Mouse (Mus musculus) CH12.LX (cell line): Measurements from ENCODE around the gene Wee1. TPM values are rescaled to one million over a fixed set of nuclear protein-coding genes. Genes with fewer than 3 reads are reported as not detected.
"Not testable (repeated sequence)": the region's sequence is repeated elsewhere in the genome, so short reads cannot be mapped to it uniquely, and the experiment has no call there.

Experiments used
- DNase-seq: peaks from one replicate; pipeline ENCODE4 v3.0.0-alpha.2; 2013; ENCODE audit errors: extremely low read depth
- H3K27ac ChIP-seq: 2 replicates; pipeline ENCODE4 v1.5.1; 2012; ENCODE audit warnings: low read depth, mild to moderate bottlenecking, control low read depth, moderate library complexity; ENCODE audit not compliant: insufficient read depth
- H3K27me3 ChIP-seq: replicated peaks from 2 replicates; pipeline ENCODE3; 2012; ENCODE audit warnings: inconsistent platforms
- H3K36me3 ChIP-seq, 2 experiments: replicated peaks in 1 of 2; 2 replicates each; pipeline versions ENCODE3 to v1.6.1; 2012; ENCODE audit warnings: inconsistent platforms in 1 of 2, low read length in 1 of 2, mild to moderate bottlenecking in 1 of 2, mixed read lengths in 1 of 2, moderate library complexity in 1 of 2; ENCODE audit not compliant: control insufficient read depth in 1 of 2, insufficient read depth in 1 of 2
- H3K4me1 ChIP-seq, 2 experiments: 2 replicates each; pipeline ENCODE4 v1.6.1; 2012; ENCODE audit warnings: inconsistent platforms in 1 of 2, moderate library complexity in 1 of 2; ENCODE audit not compliant: insufficient read depth in 2 of 2, control insufficient read depth in 1 of 2
- H3K4me2 ChIP-seq: 2 replicates; pipeline ENCODE4 v1.6.1; 2012; ENCODE audit warnings: low read depth, mild to moderate bottlenecking, control low read depth; ENCODE audit not compliant: poor library complexity, insufficient read depth, severe bottlenecking
- H3K4me3 ChIP-seq, 3 experiments: fragments of 150-350 bp in 1 of 3; sonication (generic) in 1 of 3; replicated peaks in 1 of 3; 2 replicates each; pipeline versions ENCODE3 to v1.5.1; 2011 to 2012; ENCODE audit warnings: low read depth in 2 of 3, low read length in 2 of 3, mild to moderate bottlenecking in 2 of 3, moderate library complexity in 2 of 3, control low read depth in 1 of 3, improper control_type of control experiment in 1 of 3, inconsistent platforms in 1 of 3, mixed read lengths in 1 of 3; ENCODE audit not compliant: poor library complexity in 1 of 3
- H3K79me2 ChIP-seq: replicated peaks from 2 replicates; pipeline ENCODE4 v1.6.1; 2012; ENCODE audit warnings: mild to moderate bottlenecking, moderate library complexity; ENCODE audit not compliant: control insufficient read depth, poor library complexity, insufficient read depth, severe bottlenecking; ENCODE audit errors: extremely low read depth
- H3K9ac ChIP-seq: 2 replicates; pipeline ENCODE4 v1.6.1; 2012; ENCODE audit warnings: low read depth, mild to moderate bottlenecking, control low read depth, moderate library complexity; ENCODE audit not compliant: insufficient read depth
- H3K9me3 ChIP-seq: replicated peaks from 2 replicates; pipeline ENCODE3; 2012; ENCODE audit warnings: low read length, inconsistent platforms, mixed read lengths
- CHD2 ChIP-seq: IDR thresholded peaks from 2 replicates; pipeline ENCODE4 v1.6.1; 2011; ENCODE audit warnings: low read length, improper control_type of control experiment
- CTCF ChIP-seq, 2 experiments: IDR thresholded peaks in 1 of 2; conservative IDR thresholded peaks in 1 of 2; 2 replicates each; pipeline ENCODE4 v1.5.1; 2011 to 2012; ENCODE audit warnings: low read depth in 2 of 2, low read length in 2 of 2, improper control_type of control experiment in 1 of 2, inconsistent platforms in 1 of 2, mild to moderate bottlenecking in 1 of 2, moderate library complexity in 1 of 2
- ELF1 ChIP-seq: IDR thresholded peaks from 2 replicates; pipeline ENCODE4 v1.6.1; 2014; ENCODE audit warnings: low read depth, mild to moderate bottlenecking, inconsistent platforms, low read length, improper control_type of control experiment
- ETS1 ChIP-seq: conservative IDR thresholded peaks from 2 replicates; pipeline ENCODE4 v1.6.1; 2012; ENCODE audit warnings: low read depth, mild to moderate bottlenecking, inconsistent platforms, low read length, improper control_type of control experiment, moderate library complexity
- HCFC1 ChIP-seq: IDR thresholded peaks from 2 replicates; pipeline ENCODE4 v1.6.1; 2012; ENCODE audit warnings: low read depth, mild to moderate bottlenecking, inconsistent platforms, low read length, improper control_type of control experiment
- MAFK ChIP-seq: IDR thresholded peaks from 2 replicates; pipeline ENCODE4 v1.6.1; 2011; ENCODE audit warnings: low read length, improper control_type of control experiment; ENCODE audit not compliant: insufficient replicate concordance
- MEF2A ChIP-seq: IDR thresholded peaks from 2 replicates; pipeline ENCODE4 v1.6.1; 2014; ENCODE audit warnings: low read depth, mild to moderate bottlenecking, inconsistent platforms, low read length, improper control_type of control experiment, borderline replicate concordance
- MXI1 ChIP-seq: IDR thresholded peaks from 2 replicates; pipeline ENCODE4 v1.6.1; 2011; ENCODE audit warnings: mild to moderate bottlenecking, low read depth, low read length, improper control_type of control experiment
- MYC ChIP-seq: IDR thresholded peaks from 2 replicates; pipeline ENCODE4 v1.6.1; 2011; ENCODE audit warnings: low read depth, mild to moderate bottlenecking, improper control_type of control experiment, low read length
- NELFE ChIP-seq: IDR thresholded peaks from 2 replicates; pipeline ENCODE4 v1.6.1; 2011; ENCODE audit warnings: low read depth, low read length, improper control_type of control experiment
- NRF1 ChIP-seq: IDR thresholded peaks from 2 replicates; pipeline ENCODE4 v1.6.1; 2014; ENCODE audit warnings: low read depth, mild to moderate bottlenecking, inconsistent platforms, low read length, improper control_type of control experiment, moderate library complexity
- PAX5 ChIP-seq: IDR thresholded peaks from 2 replicates; pipeline ENCODE4 v1.6.1; 2012; ENCODE audit warnings: low read length, inconsistent platforms, mixed read lengths
- SMC3 ChIP-seq: IDR thresholded peaks from 2 replicates; pipeline ENCODE4 v1.6.1; 2011; ENCODE audit warnings: low read depth, low read length, improper control_type of control experiment
- TCF12 ChIP-seq: IDR thresholded peaks from 2 replicates; pipeline ENCODE4 v1.6.1; 2014; ENCODE audit warnings: low read depth, mild to moderate bottlenecking, inconsistent platforms, low read length, improper control_type of control experiment
- USF2 ChIP-seq: conservative IDR thresholded peaks from 2 replicates; pipeline ENCODE4 v1.6.1; 2011; ENCODE audit warnings: low read depth, low read length, improper control_type of control experiment
- ZNF384 ChIP-seq: IDR thresholded peaks from 2 replicates; pipeline ENCODE4 v1.6.1; 2012; ENCODE audit warnings: low read depth, low read length, improper control_type of control experiment, inconsistent platforms
- dilution Hi-C: fragments of 300-500 bp; cut with MboI; formaldehyde crosslinking; loops from 2 replicates; pipeline ENCODE4 v1.14.3; 2020; ENCODE audit warnings: low sequenced_read_pairs; ENCODE audit not compliant: extremely low pct_unique_long_range_greater_than_20kb, extremely low pct_ligation_motif_present
- in situ Hi-C: fragments of 300-500 bp; cut with MboI; formaldehyde crosslinking; loops from 3 replicates; pipeline ENCODE4 v1.14.3; 2019; ENCODE audit warnings: low sequenced_read_pairs, low pct_ligation_motif_present, low pct_unique_long_range_greater_than_20kb, mixed read lengths
- polyA plus RNA-seq: library from polyadenylated mRNA; unstranded; fragments of >175 nt; gene quantifications from 2 replicates; pipeline ENCODE4 v1.2.1, GENCODE M21; 2012; ENCODE audit warnings: low read depth; ENCODE audit not compliant: insufficient read length
- total RNA-seq, 2 experiments: library from RNA; depleted of rRNA; stranded (reverse); fragments of 300-350 nt in 1 of 2; fragments of >200 nt in 1 of 2; gene quantifications; 2 replicates each; pipeline ENCODE4 v1.2.3; 2012 to 2014

The Wee1 gene
- total and polyA plus RNA-seq, 3 experiments = 10.1 to 30.3 (median 14.2) TPM

- H3K27me3 ChIP-seq, H3K9ac ChIP-seq, in situ Hi-C loops, H3K27ac ChIP-seq, H3K9me3 ChIP-seq, dilution Hi-C loops, H3K4me3 ChIP-seq, H3K4me2 ChIP-seq, DNase-seq: not testable (repeated sequence)
- H3K36me3 ChIP-seq = peaks cover 53 to 90% of the 10 kb centered on the region in 2 experiments
- peaks cover 47% of the 10 kb centered on the region for H3K79me2 ChIP-seq
- peak in 1 of 2 experiments; percentile 26; a peak in 1 of 4 replicates for TF ChIP-seq CTCF (conservative IDR thresholded peaks at IDR 0.05 in 1 of 2, IDR thresholded peaks at IDR 0.05 in 1 of 2; ENCODE audit: low read depth in 2 of 2, low read length in 2 of 2)
- H3K4me1 ChIP-seq = peaks cover 0 to 14% of the 10 kb centered on the region in 2 experiments; a peak in 2 of 4 replicates
Measured at GRCm38 (mm10) chr7:110132272-110132671, 10.4 kb downstream of the Wee1 start.

GRCm38 (mm10) chr7:110133988-110134387 lies 12.1 kb downstream of the Wee1 start:
- H3K4me3 ChIP-seq = no peak overlapping the region
- H3K9ac ChIP-seq = no peak overlapping the region
- in situ Hi-C loops = no loop called here
- H3K4me1 ChIP-seq = no peaks in the 10 kb centered on the region
- no peaks in the 10 kb centered on the region for H3K27me3 ChIP-seq
- H3K36me3 ChIP-seq = peaks cover 56 to 91% of the 10 kb centered on the region in 2 experiments
- TF ChIP-seq NRF1 (no peak), MAFK (no peak), SMC3 (no peak), CTCF (conservative IDR thresholded peaks at IDR 0.05 in 1 of 2, IDR thresholded peaks at IDR 0.05 in 1 of 2; ENCODE audit: low read depth in 2 of 2, low read length in 2 of 2) (no peak), CHD2 (no peak), ZNF384 (no peak; the same call in 1 of the 2 replicates), HCFC1 (no peak), NELFE (no peak), ELF1 (no peak)
- no peak for DNase-seq
- peaks cover 36% of the 10 kb centered on the region for H3K79me2 ChIP-seq
- H3K9me3 ChIP-seq = no peaks in the 10 kb centered on the region
- dilution Hi-C loops = no loop called here
- H3K4me2 ChIP-seq = no peak overlapping the region
- no peak overlapping the region for H3K27ac ChIP-seq

GRCm38 (mm10) chr7:110138538-110138937 lies 16.7 kb downstream of the Wee1 start:
- in situ Hi-C loops = no loop called here
- H3K79me2 ChIP-seq = peaks cover 7% of the 10 kb centered on the region
- no peak for DNase-seq
- H3K27me3 ChIP-seq = no peaks in the 10 kb centered on the region
- no peak for TF ChIP-seq SMC3
- TF ChIP-seq HCFC1 = no peak
- TF ChIP-seq MEF2A = no peak
- TF ChIP-seq CHD2 = no peak
- no peak for TF ChIP-seq ETS1
- no peak for TF ChIP-seq NELFE
- TF ChIP-seq ELF1 = no peak
- no peak for TF ChIP-seq USF2
- 0 out of 2 replicates have a peak, but pooled peaks have one; percentile 23 for TF ChIP-seq MYC
- TF ChIP-seq TCF12 = no peak
- TF ChIP-seq ZNF384 = no peak
- TF ChIP-seq PAX5 = no peak
- TF ChIP-seq MXI1 = no peak
- peak; percentile 2 to 42; a peak in 2 of 4 replicates for TF ChIP-seq CTCF (conservative IDR thresholded peaks at IDR 0.05 in 1 of 2, IDR thresholded peaks at IDR 0.05 in 1 of 2; ENCODE audit: low read depth in 2 of 2, low read length in 2 of 2)
- no peak overlapping the region for H3K4me2 ChIP-seq
- no peaks in the 10 kb centered on the region for H3K4me1 ChIP-seq
- H3K4me3 ChIP-seq = no peak overlapping the region
- H3K27ac ChIP-seq = no peak overlapping the region
- H3K9me3 ChIP-seq = no peaks in the 10 kb centered on the region
- dilution Hi-C loops = no loop called here
- H3K36me3 ChIP-seq = peaks cover 68 to 92% of the 10 kb centered on the region in 2 experiments
- no peak overlapping the region for H3K9ac ChIP-seq
